Mouse (Mus musculus): Measurements from ENCODE around the gene Ldah. TPM values are rescaled to one million over a fixed set of nuclear protein-coding genes. Genes with fewer than 3 reads are reported as not detected.

Gene Ldah
- polyA plus RNA-seq, 1 experiment from 2014 or later = 33.1 TPM

DNA sequence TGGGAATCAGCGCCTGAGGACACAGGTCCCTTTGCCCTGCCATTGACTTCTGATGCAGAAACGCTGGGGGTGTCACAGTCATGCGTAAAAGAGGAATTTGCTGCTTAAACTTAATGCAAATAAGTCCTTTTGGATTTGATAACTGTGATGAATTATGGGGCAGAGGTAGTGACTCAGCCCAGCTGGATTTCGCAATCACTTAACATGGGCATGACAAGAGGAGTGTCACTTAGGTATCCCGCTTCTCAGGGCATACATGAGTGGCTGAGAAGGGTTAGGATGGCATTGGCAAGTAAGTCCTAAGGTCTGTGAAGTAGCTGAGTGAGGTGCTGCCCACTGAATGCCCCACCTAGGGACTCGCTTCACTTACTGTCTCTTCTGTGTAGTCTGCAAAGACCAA lies 15.1 kb downstream of the Ldah start:
- no peak for DNase-seq (ENCODE audit: low read depth, low spot score)
- peak; percentile 63 for ATAC-seq
- no peak for TF ChIP-seq CTCF (IDR thresholded peaks at IDR 0.05)
- no peaks in the 10 kb centered on the region for H3K27me3 ChIP-seq
- ChIA-PET CTCF (interaction anchor here (1.3 kb wide), 1 partner anchor 9 kb away, joined by 3 read pairs; no protein-coding TSS in a partner anchor), POLR2A (no interaction called here)
- in situ Hi-C loops (cut with MboI; ENCODE audit: low pct_unique_long_range_greater_than_20kb) = no loop called here

DNA sequence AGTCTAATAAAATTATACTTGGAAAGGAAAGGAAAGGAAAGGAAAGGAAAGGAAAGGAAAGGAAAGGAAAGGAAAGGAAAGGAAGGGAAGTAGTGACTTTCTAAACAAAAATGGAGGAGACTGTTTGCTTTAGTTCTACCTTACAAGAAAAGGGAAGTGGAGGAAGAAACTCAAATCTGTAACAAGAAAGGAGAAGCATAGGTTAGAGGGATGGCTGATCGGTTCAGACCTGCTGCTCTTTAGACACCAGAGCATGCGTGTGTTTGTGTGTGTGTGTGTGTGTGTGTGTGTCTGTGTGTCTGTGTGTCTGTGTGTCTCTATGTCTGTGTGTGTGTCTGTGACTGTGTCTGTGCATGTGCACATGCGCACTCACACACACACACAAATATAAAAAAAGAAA lies 23.2 kb downstream of the Ldah start:
- in situ Hi-C loops (cut with MboI; ENCODE audit: low pct_unique_long_range_greater_than_20kb) = loop anchor here (5.0 kb wide), 1 partner anchor 174 kb away; no protein-coding TSS in a partner anchor
- ChIA-PET CTCF (no interaction called here), POLR2A (no interaction called here)
- DNase-seq (ENCODE audit: low read depth, low spot score) = no peak
- no peak for TF ChIP-seq CTCF (IDR thresholded peaks at IDR 0.05)
- H3K27me3 ChIP-seq = no peaks in the 10 kb centered on the region
- no peak for ATAC-seq

DNA sequence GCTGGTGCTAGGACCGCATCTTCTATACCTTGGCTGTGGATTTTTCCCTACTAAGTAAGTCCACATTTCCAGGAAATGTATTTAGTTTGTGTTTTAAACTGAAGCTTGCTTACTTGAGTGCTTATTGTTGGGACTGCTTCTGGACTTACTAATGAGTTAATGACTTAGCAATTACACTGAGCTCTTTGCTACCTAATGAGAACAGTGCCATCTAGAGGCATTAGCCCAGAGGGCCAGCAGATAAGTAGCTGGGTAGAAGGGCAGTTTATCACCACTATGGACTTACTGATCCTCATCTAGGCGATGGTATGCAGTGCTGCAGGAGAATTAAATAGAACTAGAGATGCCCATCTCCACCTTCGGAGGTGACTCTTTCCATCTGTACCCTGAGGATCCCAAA lies 24.8 kb downstream of the Ldah start:
- no peaks in the 10 kb centered on the region for H3K27me3 ChIP-seq
- POLR2A ChIA-PET = no interaction called here
- ATAC-seq (peak; percentile 44), DNase-seq (ENCODE audit: low read depth, low spot score) (no peak)
- in situ Hi-C loops (cut with MboI; ENCODE audit: low pct_unique_long_range_greater_than_20kb) = loop anchor here (5.0 kb wide), 1 partner anchor 175 kb away; no protein-coding TSS in a partner anchor
- peak; percentile 75 for TF ChIP-seq CTCF (IDR thresholded peaks at IDR 0.05)
- CTCF ChIA-PET = interaction anchor here (0.8 to 1.8 kb wide), 9 partner anchors 9 to 238 kb away, joined by 3 to 10 read pairs (median 5); no protein-coding TSS in a partner anchor

DNA sequence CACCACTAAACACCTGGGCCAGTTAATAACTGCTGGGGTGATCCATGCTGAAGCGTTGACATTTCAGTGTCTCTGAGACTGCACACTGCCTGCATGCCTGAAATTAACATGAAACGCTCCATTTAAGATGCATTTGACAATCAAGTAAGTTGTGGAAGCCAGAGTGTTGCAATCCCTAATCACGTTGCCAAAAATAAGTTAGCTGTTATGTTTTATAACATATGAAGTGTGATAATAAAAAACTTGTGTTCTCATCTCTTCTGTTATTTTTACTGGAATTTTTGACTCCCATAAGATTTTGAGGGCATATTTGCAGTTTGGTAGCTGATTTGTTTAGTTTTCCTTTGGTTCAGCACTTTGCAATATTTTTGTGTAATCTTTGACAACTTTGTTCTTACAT lies 34.3 kb downstream of the Ldah start:
- no peak for TF ChIP-seq CTCF (IDR thresholded peaks at IDR 0.05)
- no peaks in the 10 kb centered on the region for H3K27me3 ChIP-seq
- ChIA-PET POLR2A (no interaction called here), CTCF (interaction anchor here (1.5 kb wide), 1 partner anchor 9 kb away, joined by 6 read pairs; no protein-coding TSS in a partner anchor)
- ATAC-seq (no peak), DNase-seq (ENCODE audit: low read depth, low spot score) (no peak)
- in situ Hi-C loops (cut with MboI; ENCODE audit: low pct_unique_long_range_greater_than_20kb) = loop anchor here (5.0 kb wide), 1 partner anchor 250 kb away; no protein-coding TSS in a partner anchor

DNA sequence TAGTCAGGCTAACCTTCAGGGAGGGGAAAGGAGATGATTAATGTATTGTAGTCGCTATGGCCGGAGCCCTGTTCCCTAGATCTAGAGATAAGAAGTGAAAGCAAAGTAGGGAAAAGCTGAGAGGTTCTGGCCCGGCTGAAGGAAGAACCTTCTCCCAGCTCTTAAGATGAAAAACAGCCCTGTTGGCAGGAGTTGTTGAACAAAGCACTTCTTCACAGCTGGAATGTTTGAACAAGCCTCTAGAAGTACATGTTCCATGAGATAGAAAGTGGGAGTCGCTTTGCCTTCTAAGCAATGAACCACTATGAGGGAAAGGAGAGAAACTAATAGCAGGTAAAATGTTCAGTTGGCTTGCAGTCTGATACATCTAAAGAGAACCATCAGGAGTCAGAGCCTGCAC lies 36.8 kb downstream of the Ldah start:
- DNase-seq (ENCODE audit: low read depth, low spot score) = no peak
- CTCF ChIA-PET = no interaction called here
- in situ Hi-C loops (cut with MboI; ENCODE audit: low pct_unique_long_range_greater_than_20kb) = loop anchor here (5.0 kb wide), 1 partner anchor 252 kb away; no protein-coding TSS in a partner anchor
- H3K27me3 ChIP-seq = no peaks in the 10 kb centered on the region
- TF ChIP-seq CTCF (IDR thresholded peaks at IDR 0.05) = no peak
- POLR2A ChIA-PET = no interaction called here
- ATAC-seq = no peak

DNA sequence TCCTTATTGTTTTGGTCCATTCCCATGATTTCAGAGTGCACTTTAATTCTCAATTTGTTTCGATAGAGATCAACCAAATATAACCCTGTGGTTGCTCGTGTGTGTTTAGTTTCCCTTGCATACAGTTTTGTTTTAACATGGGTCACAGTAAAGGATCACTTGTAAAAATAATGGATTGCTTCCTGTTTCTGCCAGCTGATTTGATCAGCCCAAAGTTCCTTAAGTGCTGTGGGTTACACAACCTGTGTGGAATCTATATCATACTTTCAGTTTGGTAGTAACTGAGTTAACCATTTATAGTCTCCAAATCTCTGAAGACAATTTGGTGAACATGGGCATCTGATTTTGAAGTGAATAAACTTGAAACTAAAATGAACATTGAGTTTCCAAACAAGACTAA lies 52.4 kb downstream of the Ldah start:
- in situ Hi-C loops (cut with MboI; ENCODE audit: low pct_unique_long_range_greater_than_20kb) = no loop called here
- no peaks in the 10 kb centered on the region for H3K27me3 ChIP-seq
- ATAC-seq (no peak), DNase-seq (ENCODE audit: low read depth, low spot score) (no peak)
- ChIA-PET CTCF (no interaction called here), POLR2A (no interaction called here)
- TF ChIP-seq CTCF (IDR thresholded peaks at IDR 0.05) = no peak

DNA sequence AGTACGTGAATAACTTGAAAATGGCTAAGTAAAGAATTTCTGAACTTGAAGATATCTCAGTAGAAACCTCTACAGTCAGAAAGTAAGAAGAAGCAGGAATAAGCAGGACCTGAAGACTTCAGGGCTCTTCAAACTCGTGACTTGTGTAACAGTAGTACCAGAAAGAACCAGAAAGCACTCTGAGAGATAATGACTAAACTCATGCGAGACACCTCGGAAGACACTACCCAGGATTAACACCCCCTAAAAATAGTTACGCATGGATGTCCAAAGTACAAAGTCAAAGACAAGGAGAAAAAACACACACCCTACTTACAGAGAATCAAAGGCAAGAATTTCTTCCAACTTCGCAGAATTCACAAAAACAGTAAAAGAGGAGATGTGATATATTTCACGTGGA lies 58.4 kb downstream of the Ldah start:
- POLR2A ChIA-PET = no interaction called here
- DNase-seq (ENCODE audit: low read depth, low spot score) = no peak
- in situ Hi-C loops (cut with MboI; ENCODE audit: low pct_unique_long_range_greater_than_20kb) = no loop called here
- ATAC-seq = no peak
- no peak for TF ChIP-seq CTCF (IDR thresholded peaks at IDR 0.05)
- CTCF ChIA-PET = no interaction called here
- no peaks in the 10 kb centered on the region for H3K27me3 ChIP-seq

DNA sequence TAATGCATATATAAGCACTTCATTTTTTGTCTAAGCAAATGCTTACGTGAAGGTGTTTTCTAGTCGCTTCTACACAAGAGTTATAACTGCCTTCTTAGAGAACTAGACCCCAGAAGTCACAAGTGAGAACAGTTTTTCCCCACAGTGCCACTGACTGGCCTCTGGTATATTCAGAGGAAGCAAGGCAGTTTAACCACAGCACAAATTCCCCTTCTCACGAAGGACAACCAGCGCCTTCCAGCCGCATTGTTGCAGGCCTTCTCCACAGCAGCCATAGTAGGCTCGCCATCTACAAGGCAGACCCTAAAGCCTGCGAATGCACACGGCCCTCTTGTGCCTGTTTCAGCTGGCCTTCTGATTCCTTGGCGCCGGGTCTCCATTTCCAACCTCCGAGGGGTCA lies 61.7 kb downstream of the Ldah start:
- in situ Hi-C loops (cut with MboI; ENCODE audit: low pct_unique_long_range_greater_than_20kb) = no loop called here
- ATAC-seq (no peak), DNase-seq (ENCODE audit: low read depth, low spot score) (no peak)
- CTCF ChIA-PET = no interaction called here
- POLR2A ChIA-PET = no interaction called here
- no peak for TF ChIP-seq CTCF (IDR thresholded peaks at IDR 0.05)
- H3K27me3 ChIP-seq = no peaks in the 10 kb centered on the region

DNA sequence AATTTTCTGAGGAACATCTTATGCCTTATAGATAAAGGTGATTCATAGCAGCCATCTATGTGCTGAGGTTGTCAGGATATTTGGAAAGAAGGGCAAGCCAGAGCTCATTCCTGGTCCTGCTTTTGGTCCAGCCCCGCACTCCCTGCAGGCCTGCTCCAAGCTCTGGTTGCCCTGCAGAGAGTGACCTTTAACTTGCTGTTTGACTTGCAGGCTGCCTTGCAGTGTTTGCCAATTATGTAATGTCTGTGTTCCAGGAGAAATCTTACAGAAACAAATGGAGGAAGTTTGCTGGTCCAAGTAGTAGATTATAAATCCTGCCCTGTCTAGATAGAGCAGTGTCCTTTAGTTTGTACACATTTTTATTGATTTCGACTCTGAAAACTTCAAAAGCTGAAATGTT lies 63.5 kb downstream of the Ldah start:
- TF ChIP-seq CTCF (IDR thresholded peaks at IDR 0.05) = no peak
- no peak for ATAC-seq
- no peaks in the 10 kb centered on the region for H3K27me3 ChIP-seq
- ChIA-PET CTCF (no interaction called here), POLR2A (no interaction called here)
- in situ Hi-C loops (cut with MboI; ENCODE audit: low pct_unique_long_range_greater_than_20kb) = no loop called here
- DNase-seq (ENCODE audit: low read depth, low spot score) = no peak

DNA sequence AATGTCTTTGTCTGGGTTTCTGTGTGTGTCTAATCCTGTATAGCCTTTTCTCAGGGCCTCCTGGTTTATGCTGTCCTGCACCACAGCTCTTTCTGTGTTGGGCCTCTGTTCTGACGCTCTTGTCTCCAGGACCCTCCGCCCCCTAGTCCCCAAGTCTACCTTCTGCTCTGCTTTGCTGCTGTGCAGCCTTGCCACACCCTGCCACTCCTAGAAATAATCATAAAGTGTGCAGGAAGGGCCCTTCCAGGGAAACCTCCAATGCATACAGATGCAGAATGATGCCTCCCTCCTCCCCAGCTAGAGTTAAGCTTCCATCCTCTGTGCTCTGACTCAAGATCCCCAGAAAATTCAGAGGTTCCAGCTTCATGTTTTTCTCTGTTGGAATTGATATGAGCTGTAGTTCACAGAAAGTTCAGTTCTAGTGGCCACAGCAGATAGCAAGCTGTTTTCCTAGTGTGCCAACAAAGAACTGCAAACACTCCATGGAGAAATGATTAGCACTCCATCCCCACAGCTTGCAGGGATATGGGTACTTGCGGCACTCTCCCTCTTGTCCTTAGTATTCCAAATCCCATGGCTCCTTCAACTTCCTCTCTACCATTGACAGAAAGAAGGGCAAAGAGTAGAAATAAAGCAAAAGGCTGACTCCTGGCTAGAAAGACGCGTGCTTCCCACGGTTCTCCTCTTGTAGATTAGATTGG lies 65.7 kb downstream of the Ldah start:
- no peak for TF ChIP-seq CTCF (IDR thresholded peaks at IDR 0.05)
- no peak for DNase-seq (ENCODE audit: low read depth, low spot score)
- in situ Hi-C loops (cut with MboI; ENCODE audit: low pct_unique_long_range_greater_than_20kb) = no loop called here
- no peak for ATAC-seq
- ChIA-PET POLR2A (no interaction called here), CTCF (no interaction called here)
- no peaks in the 10 kb centered on the region for H3K27me3 ChIP-seq

DNA sequence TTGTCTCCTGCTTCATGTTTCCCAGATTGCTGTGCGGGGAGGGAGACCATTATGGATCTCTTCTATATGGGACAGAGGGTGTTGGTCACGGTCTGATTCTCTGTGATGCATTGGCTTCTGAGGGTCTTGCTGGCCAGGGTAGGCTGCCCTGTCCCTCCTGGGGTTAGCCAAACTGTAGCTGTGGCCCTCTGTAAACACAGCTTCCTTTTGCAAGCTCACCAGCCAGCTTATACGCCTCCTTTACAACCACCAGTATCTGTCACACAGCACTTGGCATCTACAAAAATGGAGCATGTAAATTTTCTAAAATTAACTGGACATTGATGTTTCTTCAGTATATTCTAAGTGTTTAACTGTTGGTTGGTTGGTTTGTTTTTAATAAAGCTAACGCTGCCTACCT lies 67.5 kb downstream of the Ldah start:
- CTCF ChIA-PET = interaction anchor here (0.9 kb wide), 1 partner anchor 42 kb away, joined by 5 read pairs; no protein-coding TSS in a partner anchor
- DNase-seq (ENCODE audit: low read depth, low spot score) = no peak
- ATAC-seq = no peak
- in situ Hi-C loops (cut with MboI; ENCODE audit: low pct_unique_long_range_greater_than_20kb) = no loop called here
- POLR2A ChIA-PET = no interaction called here
- no peak for TF ChIP-seq CTCF (IDR thresholded peaks at IDR 0.05)
- H3K27me3 ChIP-seq = no peaks in the 10 kb centered on the region
